Mouse (Mus musculus) right cerebral cortex, postnatal 4 days (tissue): ENCODE results near the gene Yipf2.

ENCODE experiments used
- DNase-seq: peaks from one replicate; pipeline ENCODE4 v3.0.0-alpha.2; 2022

The Yipf2 gene

GRCm38 (mm10) chr9:21592703-21593121, at the start of gene Yipf2, which contains the start of gene Timm29:
Gene Yipf2, minus strand, starts transcription at chr9:21592828.
Gene Timm29, plus strand, starts transcription at chr9:21592722.
- DNase-seq = peak; percentile 83

- DNase-seq = no peak
These were observed 46.4 kb upstream of the Yipf2 start for GRCm38 (mm10) chr9:21639031-21639430.

DNA sequence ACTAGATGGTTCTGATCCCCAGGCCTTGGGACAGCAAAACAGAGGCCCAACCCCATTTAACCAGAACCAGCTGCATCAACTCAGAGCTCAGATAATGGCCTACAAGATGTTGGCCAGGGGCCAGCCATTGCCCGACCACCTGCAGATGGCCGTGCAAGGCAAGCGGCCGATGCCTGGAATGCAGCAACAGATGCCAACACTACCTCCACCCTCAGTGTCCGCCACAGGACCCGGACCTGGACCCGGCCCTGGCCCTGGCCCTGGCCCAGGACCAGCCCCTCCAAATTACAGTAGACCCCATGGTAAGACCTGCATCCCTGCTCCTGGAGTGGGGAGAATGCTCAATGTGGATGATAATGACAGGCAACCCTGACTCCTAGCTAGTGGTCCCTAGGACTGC, 43.0 kb upstream of the Yipf2 start:
- peak; percentile 22 for DNase-seq

DNA sequence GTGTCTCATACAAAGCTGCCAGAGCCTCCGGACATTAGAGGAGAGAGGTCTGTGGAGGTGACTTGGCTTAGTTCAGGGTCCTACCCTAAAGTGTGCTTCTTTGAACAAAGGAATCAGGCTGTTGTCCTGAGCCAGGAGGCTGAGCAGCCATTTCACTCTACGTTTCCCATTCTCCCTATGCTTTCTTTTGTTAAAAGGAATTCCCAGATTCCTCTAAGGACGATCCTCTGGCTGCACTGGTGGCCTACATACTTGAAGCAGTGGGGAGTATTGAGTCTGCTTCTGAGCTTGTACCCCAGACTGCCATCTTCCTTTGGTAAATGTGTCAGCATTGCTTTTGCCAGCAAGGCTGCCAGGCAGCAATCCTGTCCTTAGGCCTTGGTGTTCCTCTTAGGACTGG, 40.5 kb upstream of the Yipf2 start:
- DNase-seq = no peak

DNA sequence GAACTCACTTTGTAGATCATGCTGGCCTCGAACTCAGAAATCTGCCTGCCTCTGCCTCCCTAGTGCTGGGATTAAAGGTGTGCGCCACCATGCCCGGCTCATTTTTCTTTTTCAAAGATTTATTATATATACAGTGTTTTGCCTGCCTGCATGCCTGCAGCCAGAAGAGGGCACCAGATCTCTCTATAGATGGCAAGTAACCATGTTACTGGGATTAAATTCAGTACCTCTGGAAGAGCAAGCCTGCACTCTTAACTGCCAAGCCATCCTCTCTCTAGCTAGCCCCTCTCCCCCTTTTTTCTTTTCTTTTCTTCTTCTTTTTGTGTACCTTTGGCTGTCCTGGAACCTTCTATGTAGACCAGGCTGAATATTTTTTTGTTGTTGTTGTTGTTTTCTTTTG, 38.0 kb upstream of the Yipf2 start:
- DNase-seq = peak; percentile 38

GRCm38 (mm10) chr9:21627145-21627795, 34.6 kb upstream of the Yipf2 start:
- DNase-seq = no peak

GRCm38 (mm10) chr9:21626571-21626970, 33.9 kb upstream of the Yipf2 start:
- no peak for DNase-seq

DNA sequence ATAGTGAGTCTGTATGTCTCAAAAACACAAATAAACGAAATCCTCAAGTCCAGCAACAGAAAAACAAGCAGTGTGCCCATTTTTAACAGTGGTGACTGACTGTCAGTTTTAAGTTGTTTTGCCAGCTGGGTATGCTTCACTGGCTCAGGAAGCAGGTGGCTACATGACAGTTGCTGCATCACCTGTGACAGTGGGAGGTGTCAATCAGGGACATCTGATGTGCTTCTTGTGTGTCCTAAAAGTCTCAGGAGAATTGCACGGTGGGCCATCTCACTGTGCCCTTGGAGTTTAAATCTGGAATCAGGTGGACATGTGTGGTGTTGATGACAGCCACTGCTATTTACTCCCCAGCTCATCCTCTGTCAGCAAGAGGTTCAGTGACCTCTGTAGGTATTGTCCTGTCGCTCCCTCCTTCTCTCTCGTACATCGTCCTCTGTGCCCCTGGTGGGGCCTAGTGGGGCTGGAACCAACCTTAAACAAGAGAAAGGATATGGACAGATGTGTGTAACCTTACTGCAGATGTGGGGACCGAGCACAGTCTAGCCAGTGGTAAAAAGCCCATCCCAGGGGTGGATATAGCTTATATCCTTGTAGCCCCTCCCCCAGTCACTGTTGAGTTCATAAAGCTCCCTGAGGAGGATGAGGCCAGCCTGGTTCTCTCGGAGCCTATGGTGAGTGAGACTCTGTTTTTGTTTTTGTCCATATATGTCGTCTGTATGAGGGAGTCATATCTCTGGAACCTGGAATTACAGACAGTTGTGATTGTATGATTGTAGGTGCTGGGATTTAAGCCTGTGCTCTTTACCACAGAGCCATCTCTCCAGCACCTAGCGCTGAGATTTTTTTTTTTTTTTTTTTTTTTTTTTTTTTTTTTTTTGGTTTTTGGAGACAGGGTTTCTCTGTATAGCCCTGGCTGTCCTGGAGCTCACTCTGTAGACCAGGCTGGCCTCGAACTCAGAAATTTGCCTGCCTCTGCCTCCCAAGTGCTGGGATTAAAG, 33.0 kb upstream of the Yipf2 start:
- no peak for DNase-seq

DNA sequence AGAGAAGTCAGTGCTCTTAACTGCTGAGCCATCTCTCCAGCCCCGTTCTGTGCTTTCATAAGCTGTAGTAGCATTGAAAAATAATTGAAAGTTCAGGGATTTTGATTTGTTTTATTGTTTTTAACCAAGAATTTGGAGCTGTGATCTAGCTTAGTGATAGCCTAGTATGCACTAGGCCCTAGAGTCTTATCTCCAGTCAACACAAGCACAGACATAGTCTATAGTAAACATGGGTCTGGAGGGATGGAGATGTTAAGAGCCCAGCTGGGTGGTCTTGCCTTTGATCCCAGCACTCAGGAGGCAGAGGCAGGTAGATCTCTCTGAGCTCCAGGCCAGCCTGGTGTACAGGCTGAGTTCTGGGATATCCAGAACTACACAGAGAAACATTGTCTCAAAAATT, 30.0 kb upstream of the Yipf2 start:
- no peak for DNase-seq

DNA sequence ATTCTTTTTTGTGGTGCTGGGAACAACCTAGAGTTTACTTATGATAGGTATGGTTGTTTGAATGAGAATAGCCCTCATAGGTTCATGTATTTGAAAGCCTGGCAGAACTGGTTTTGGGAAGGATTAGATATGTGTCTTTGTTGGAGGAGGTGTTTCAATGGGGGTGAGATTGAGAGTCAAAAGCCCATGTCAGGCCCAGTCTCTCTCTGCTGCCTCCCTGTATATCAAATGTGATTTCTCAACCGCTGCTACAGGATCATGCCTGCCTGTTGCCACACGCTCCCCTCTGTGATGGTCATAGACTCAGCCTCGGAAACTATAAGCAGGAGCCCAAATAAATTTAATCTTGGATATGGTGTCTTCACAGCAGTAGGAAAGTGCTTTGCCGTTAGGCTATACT, 27.6 kb upstream of the Yipf2 start:
- no peak for DNase-seq

- DNase-seq = no peak
These were observed 24.4 kb upstream of the Yipf2 start for GRCm38 (mm10) chr9:21617066-21617465.

GRCm38 (mm10) chr9:21616232-21616781, 23.7 kb upstream of the Yipf2 start:
- peak; percentile 82 for DNase-seq

DNA sequence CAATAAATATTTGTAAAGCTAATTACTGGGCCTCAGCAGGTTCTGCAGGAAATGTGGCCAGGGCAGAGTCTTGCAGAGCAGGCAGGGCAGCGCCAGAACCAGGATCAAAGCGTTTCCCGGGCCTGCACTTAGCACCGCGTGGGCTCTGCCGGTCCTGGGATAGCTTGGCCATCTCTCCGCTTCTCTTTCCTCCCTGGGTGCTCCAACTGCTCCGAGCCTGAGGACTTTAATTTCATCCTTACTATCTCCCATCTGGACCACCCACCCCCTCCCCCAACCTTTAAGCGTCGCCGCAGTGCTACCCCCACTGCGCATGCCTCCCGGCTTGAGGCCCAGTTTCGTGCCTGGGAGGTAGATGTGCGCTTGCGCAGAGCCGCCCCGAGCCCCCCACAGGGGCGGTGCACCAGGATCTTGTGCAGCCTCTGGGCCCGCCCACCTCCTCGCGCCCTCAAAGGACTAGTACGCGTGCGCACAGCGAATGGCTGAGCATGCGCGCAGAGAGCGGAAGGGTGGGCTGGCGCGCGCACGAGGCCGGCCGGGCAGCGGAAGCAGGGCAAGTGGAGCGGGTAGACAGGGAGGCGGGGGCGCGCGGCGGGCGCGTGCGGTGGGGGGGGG, 23.1 kb upstream of the Yipf2 start, which contains the start of gene Smarca4:
Smarca4 (plus strand) TSS at position 553 of the 615 bp plus-strand sequence.
- peak; percentile 99 for DNase-seq

- no peak for DNase-seq
These were observed 22.4 kb upstream of the Yipf2 start for GRCm38 (mm10) chr9:21614864-21615616.

- no peak for DNase-seq
These were observed 17.2 kb upstream of the Yipf2 start for GRCm38 (mm10) chr9:21609861-21610260.

- no peak for DNase-seq
These were observed 14.0 kb upstream of the Yipf2 start for GRCm38 (mm10) chr9:21606648-21607047.

DNA sequence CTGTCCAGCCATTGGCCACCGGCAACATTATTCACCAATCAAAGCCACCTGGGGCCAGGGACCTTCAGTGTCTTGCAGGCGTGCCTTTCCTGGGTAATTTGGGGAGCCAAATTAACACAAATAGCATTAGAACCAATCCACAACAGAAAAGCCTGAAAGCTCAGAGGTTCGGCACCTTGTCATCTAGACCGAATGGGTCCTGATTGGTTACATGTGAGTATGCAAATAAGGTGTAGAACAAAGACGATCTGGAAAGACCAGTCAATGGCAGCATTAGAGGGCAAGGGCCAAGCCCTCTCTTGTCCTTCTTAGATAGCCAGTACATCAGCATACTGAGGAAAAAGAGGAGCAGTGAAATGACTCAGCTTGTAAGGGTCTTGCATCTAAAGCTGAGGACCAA, 13.2 kb upstream of the Yipf2 start:
- no peak for DNase-seq

GRCm38 (mm10) chr9:21604119-21604518, 11.5 kb upstream of the Yipf2 start:
- DNase-seq = no peak

- DNase-seq = peak; percentile 61
These were observed 9.2 kb upstream of the Yipf2 start for GRCm38 (mm10) chr9:21601722-21602399.

DNA sequence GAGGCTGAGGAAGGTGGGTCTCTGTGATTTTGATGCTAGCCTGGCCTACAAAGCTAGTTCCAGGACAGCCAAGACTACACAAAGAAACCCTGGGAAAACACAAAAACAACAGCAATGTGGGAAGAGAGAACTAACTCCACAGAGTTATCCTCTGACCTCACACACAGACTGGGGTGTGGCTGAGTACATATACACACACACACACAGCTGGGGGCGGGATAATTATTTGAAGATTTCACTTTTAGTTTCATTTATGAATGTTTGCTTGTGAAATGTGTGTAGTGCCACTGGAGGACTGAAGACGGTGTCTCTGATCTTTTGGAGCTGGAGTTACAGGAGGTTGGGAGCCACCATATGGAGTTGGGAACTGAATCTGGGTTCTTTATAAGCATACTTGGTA, 8.4 kb upstream of the Yipf2 start:
- DNase-seq = no peak

DNA sequence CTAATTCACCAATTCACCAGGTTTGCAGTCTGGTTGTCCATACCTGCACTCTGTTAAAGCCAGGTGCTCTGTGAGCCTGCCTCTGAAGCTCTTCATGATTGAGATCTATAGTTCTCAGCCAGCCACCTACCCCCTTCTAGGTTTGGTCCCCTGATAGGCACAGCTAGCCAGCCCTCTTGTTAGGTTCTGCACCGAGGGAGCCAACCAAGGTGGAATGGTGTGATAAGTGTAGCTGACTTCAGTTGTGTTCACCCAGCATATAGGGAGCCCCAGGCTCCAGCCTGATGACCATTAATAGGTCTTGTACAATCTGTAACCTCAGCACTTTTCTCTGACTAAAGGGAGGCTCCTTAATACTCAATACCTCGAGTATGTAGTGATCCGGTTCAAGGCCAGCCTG, 7.6 kb upstream of the Yipf2 start:
- DNase-seq = no peak

GRCm38 (mm10) chr9:21598198-21598597, 5.6 kb upstream of the Yipf2 start:
- peak; percentile 16 for DNase-seq
